Mouse (Mus musculus): ENCODE results near the gene Prkab2.

Gene Prkab2

DNA sequence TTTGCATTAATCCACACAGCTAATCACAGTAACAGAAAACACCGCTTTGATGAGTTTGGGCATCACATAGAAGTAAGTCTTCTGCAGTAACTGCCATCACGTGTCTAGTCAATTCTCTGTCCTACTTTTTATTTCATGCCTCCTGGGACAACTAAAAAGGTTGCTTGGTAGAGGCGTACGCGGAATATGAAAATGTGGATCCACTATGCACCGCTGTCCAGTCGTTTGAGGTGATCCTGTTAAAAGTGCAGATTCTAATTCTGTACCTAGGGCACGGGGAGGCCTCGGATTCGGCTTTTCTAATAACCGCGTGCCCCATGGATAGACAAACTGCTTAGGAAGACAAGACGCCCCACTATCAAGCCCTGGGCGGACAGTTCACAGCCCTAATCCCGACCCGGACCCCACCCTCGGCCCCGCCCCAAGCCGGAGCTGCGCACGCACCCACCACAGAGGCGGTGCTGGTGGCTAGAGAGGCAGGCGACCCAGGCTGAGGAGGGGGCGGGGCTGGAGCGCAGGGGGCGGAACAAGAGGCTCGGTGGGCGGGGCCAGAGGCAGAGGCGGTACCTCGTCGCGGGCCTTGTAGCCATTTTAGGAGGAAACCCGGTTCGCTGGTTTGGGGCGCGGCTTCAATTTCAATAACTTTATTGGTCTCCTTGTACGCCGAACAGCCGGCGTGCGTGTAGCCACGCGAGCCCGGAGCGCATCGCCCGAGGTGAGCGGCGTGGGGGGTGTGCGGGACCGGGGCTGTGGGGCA, at the start of gene Prkab2:
Gene Prkab2 (plus strand): TSS at position 539 of the 757 bp plus-strand sequence.
- DNase-seq = peak; percentile 99

- DNase-seq = no peak
Observed at GRCm38 (mm10) chr3:97609201-97609844, 48.7 kb upstream of the Prkab2 start.

DNA sequence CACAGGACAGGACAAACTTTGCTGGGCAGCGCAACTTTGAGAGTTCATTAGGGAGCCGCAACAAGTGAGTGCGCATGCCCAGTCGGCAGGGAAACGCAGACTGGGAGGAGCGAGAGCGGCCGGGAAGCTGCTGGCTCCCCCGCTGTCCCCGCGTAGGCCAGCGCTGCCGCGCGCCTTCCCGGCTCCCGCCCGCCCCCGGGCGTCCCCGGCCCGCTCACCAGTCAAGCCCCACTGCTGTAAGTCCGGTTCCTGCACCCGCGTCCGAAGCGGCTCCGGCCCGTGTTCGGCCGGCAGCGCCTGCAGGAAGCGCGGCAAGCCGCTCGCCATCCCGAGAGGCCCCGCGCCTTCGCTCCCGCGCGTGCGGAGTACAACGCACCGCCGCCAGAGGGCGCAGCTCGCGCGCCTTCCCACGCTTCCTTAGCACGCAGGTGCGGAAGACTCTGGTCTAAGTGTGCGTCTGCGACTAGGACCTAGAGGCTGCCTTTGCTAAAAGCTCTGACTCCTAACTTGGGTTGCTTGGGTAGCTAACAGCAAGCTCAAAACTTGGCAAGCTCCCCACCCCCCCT, 48.1 kb upstream of the Prkab2 start, which contains the start of gene Chd1l:
Gene Chd1l (minus strand): TSS at position 359 of the 566 bp plus-strand sequence.
- peak; percentile 91 for DNase-seq

GRCm38 (mm10) chr3:97611021-97611420, 47.0 kb upstream of the Prkab2 start:
- DNase-seq = no peak

DNA sequence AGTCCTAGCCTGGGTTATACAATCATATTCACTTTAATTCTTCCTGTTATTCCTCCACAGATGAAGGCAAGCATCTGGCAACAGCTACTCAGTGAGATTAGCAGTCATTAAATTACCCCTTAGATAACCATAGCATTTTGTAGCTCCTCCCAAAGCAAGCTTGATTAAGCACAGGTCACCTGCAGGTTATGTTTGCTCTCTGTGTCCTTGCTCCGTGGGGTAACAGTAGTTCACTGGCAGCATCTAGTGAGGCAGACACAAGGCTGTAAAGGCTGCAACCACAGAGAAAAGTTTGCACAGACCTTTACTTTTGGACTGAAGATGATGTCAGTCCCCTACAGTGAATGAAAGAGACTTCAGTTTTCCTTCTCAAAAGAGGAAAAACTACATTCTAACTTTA, 42.8 kb upstream of the Prkab2 start:
- no peak for DNase-seq

DNA sequence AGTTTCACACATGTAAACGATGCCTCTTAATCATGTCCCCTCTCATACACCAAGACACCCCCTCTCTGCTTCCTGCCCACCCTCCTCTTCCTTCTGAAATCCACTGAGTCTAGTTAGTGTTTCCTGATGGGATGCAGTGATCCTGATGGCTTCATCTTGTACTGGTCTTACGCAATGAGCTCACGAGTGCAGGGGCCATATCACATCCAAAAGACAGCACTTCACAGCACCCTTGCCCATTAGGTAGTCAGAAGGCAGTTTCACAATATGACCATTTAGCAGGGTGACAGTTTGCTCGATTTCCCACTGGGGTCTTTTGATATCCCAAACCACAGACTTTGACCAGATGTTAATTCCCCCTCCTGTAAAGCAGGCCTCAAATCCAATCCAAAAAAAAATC, 42.1 kb upstream of the Prkab2 start:
- no peak for DNase-seq

GRCm38 (mm10) chr3:97617091-97617825, 40.7 kb upstream of the Prkab2 start:
- DNase-seq = no peak

DNA sequence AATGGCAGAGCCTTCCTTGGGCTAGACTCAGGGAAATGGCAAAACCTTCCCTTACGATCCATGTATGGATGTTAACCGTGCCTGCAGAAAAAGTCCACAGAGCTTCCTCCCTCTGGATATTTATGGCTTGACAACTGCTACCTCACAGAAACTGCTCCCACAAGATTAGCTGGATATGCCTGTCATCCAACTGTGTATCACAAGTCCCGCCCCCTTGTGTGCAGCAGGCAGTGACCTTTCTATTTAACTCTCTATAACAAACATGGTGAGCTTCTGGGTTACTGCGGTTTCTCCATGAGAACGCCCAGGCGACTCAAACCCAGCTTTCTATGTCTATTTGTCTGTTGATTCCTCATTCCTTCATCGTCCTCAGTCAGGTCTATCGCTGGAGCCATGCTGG, 40.1 kb upstream of the Prkab2 start:
- DNase-seq = no peak

GRCm38 (mm10) chr3:97620657-97621056, 37.3 kb upstream of the Prkab2 start:
- DNase-seq = no peak

- DNase-seq = no peak
Observed at GRCm38 (mm10) chr3:97624611-97625010, 33.4 kb upstream of the Prkab2 start.

DNA sequence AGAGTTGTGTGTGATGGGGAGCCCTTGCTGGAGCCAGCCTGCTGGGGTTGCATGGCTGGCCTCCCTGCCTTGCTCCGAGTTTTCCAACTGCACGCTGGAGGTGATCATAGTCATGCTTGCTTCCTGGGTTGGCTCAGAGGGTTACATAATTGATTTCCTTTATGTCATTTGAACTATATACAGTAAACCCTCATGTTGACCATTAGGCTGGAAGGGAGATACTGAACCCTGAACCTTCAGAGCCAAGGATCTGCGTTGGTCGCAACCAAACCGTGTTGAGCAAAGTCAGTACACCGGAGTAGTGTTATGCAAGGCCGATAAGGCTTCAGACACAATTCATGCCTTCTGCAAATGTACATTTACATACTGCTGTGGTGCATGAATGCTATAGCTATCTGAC, 30.1 kb upstream of the Prkab2 start:
- no peak for DNase-seq

GRCm38 (mm10) chr3:97628391-97629001, 29.5 kb upstream of the Prkab2 start, which contains the start of gene Fmo5:
Fmo5 (plus strand) TSS chr3:97628804.
- DNase-seq = no peak

DNA sequence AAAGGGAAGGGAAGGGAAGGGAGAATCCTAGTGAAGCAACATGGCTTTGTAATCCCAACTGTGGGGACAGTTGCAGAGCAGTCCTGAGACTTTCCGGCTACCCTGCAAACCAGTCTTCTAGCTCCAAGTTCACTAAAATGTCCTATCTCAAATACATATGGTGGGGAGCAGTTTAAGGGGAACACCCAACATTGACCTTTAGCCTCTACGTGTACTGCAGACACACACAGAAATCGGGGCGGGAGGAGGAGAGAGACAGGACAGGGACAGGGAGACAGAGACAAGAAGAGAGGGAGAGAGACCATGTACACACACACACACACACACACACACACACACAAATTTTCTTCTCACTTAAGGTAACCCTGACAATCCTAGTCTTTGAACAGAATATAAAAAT, 28.1 kb upstream of the Prkab2 start:
- DNase-seq = no peak

DNA sequence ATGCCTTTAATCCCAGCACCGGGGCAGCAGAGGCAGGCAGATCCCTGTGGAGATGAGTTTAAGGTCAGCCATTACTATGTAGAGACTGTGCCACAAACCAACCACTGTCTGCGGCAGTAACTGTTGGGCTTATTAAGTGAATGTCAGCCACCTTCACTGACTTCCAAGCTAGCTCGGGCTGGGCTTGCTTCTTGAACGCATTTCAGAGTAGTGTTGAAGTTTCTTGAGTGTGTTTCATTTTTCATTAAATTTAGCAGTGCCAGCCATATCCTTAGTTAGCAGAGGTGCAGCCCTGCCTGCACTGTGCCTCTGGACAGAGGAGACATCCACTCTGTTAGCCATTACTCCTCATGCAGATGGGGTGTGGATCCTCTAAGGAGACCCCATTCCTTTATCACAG, 27.2 kb upstream of the Prkab2 start:
- DNase-seq = no peak

- DNase-seq = no peak
Observed at GRCm38 (mm10) chr3:97631258-97631860, 26.6 kb upstream of the Prkab2 start.

DNA sequence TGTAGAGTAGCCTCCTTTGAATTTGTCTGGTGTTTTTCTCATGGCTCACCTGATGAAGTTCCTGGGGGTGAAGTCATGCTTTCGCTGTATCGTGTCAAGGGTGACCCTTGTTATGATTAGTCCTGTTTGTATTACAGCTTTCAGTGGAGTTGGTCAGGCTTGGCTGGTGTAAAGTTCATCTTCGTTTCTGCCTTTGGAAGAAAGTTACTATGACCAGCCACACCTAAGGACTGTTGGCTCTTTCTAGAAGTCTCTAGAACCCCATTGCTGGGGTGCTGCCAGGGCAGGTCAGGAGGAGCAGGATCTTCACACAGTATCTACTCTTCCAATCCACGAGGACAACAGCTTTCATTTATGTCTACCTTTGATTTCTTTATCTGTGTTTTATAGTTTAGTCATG, 24.5 kb upstream of the Prkab2 start:
- DNase-seq = no peak

DNA sequence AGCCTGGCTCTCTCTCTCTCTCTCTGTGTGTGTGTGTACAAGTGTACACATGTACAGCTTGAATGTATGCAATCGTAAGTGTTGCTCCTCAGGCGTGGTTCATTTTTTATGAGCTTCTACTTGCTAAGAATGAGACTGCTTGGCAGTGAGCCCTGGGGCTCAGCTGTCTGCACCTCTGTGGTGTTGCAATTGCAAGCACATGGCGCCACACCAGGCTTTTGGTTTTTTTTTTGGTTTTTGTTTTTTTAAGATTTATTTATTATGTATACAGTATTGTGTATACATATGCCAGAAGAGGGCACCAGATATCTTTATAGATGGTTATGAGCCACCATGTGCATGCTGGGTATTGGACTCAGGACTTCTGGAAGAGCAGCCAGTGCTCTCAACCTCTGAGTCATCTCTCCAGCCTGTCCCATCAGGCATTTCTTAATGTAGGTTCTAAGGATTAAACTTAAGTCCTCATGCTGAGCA, 23.7 kb upstream of the Prkab2 start:
- no peak for DNase-seq

DNA sequence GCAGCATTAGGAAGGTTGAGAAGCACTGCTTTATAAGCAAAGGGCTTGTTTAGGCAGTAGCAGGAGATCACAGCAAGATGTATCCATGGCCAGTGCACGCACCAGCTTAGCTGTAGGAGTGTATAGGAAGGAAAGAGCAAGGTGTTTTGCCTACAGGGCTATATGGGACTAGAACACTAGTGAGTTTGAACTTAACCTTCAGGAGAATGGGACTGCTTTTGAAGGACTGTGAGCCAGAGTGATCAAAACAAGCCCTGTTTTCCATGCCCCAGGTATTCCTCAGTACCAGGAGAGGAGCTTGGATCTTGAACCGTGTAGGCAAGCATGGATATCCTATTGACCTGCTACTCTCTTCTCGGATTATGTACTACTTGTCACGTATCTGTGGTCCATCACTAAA, 16.6 kb upstream of the Prkab2 start:
- no peak for DNase-seq

DNA sequence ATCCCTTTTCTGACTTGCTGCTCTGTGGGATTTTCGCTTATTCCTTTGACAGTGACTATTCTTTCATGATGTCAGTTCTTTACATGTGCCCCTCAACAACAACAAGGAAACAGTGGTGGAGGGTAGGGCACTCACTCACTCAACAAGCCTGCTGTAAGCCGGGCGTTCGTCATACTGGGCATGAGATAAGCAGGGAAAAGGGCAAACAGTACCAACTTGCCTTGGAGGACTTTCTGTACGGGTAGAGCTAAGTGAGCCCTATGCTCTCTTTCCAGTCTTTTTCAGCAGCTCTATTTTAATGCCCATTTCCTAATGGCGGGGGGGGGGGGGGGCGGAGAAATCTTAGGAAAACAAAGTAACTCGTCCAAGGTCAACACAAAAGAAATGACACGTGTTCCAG, 16.0 kb upstream of the Prkab2 start:
- no peak for DNase-seq

DNA sequence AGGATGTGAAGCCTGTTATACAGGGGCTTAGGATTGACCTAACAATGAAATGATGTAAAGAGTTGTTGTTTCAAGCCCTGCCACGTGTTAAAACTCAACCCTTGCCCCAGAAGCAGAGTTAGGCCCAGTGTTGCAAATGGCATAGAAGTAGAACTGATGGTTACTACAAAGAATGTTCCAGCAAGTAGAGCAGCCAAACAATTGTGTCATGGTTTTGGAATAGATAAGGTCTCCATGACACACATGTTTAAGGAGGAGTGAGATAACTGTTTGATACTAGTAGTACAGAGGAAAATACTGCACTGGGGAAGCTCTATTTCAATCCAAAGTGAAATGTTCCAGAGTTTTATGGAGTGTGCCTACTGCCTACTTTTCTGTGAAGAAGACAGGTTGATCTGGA, 9.5 kb upstream of the Prkab2 start:
- DNase-seq = no peak

DNA sequence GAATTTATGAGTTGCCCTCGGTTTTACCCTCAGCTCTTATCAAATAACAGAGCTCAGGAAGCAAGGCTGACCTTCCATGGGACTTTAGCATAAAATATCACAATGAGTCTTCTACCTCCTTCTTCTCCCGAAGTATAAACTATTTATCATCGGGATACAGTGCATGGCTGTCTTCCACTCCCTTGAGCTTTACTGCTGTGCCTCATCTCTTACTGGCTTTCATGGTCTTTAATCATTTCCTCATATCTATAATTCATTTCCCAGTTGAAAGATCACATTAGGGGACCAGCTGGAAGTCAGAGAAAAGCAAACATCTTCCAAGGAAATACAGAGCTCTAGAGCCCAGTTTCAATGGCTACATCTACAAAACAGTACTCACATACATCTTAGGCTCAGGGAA, 9.0 kb upstream of the Prkab2 start:
- no peak for DNase-seq

DNA sequence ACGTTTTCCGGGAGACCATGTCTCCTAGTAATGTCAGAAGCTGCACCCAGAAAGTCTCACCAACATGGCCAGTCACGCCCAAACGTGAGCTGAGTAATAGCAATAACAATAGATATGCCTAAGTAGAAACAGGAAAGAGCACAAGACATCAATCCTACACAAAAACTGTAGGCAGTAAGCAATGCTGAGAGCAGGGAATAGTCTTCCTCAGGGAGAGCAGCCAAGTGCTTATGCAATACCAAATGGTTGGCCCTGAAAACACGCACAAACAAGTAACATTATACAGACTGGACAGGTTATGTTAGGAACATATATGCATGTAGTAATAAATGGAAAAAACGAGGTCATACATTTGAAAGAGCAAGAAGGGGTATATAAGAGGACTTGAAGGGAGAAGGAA, 8.5 kb upstream of the Prkab2 start:
- DNase-seq = no peak

Data from right cerebral cortex, adult 18-20 months (tissue).